Mouse (Mus musculus) stomach, postnatal 0 days (tissue): ENCODE results near the gene Ntm. TPM values are rescaled to one million over a fixed set of nuclear protein-coding genes. Genes with fewer than 3 reads are reported as not detected.

Experiments used
- ATAC-seq: fragments of 200-750 bp; cut with Nextera tagmentation; 2 replicates; pipeline ENCODE4 v1.8.0; 2017; ENCODE audit not compliant: low FRiP score, low TSS enrichment
- DNase-seq: peaks from one replicate; pipeline ENCODE4 v3.0.0-alpha.2; 2016; ENCODE audit warnings: low spot score
- H3K27ac ChIP-seq: fragments of 300-500 bp; sonication (generic); replicated peaks from 2 replicates; pipeline ENCODE4 v1.5.1; 2014; ENCODE audit warnings: mild to moderate bottlenecking, control low read depth
- H3K27me3 ChIP-seq: fragments of 300-500 bp; sonication (generic); 2 replicates; pipeline ENCODE4 v1.6.1; 2014; ENCODE audit warnings: low read length; ENCODE audit not compliant: control insufficient read depth, insufficient read depth
- H3K36me3 ChIP-seq: fragments of 300-500 bp; sonication (generic); 2 replicates; pipeline ENCODE4 v1.6.1; 2014; ENCODE audit warnings: low read length, mixed read lengths; ENCODE audit not compliant: control insufficient read depth, insufficient read depth
- H3K4me1 ChIP-seq: fragments of 300-500 bp; sonication (generic); replicated peaks from 2 replicates; pipeline ENCODE4 v1.6.1; 2014; ENCODE audit warnings: antibody characterized with exemption; ENCODE audit not compliant: control insufficient read depth, insufficient read depth
- H3K4me2 ChIP-seq: fragments of 300-500 bp; sonication (generic); replicated peaks from 2 replicates; pipeline ENCODE4 v1.6.1; 2014; ENCODE audit warnings: low read depth, mild to moderate bottlenecking, control low read depth, moderate library complexity
- H3K4me3 ChIP-seq: fragments of 300-500 bp; sonication (generic); 2 replicates; pipeline ENCODE4 v1.5.1; 2014; ENCODE audit warnings: low read depth, low read length, control low read depth
- H3K9ac ChIP-seq: fragments of 300-500 bp; sonication (generic); 2 replicates; pipeline ENCODE4 v1.6.1; 2014; ENCODE audit warnings: mild to moderate bottlenecking, low read length, control low read depth, mixed read lengths
- H3K9me3 ChIP-seq: fragments of 300-500 bp; sonication (generic); 2 replicates; pipeline ENCODE4 v1.6.1; 2016; ENCODE audit warnings: low read length; ENCODE audit not compliant: control insufficient read depth
- CTCF ChIP-seq: IDR thresholded peaks from 2 replicates; pipeline ENCODE4 v1.5.1; 2016; ENCODE audit warnings: antibody characterized with exemption, low read depth, mild to moderate bottlenecking, moderate library complexity
- EP300 ChIP-seq: optimal IDR thresholded peaks from 2 replicates; pipeline ENCODE3; 2016; ENCODE audit warnings: antibody characterized with exemption
- WGBS: fragments of 180-500 bp; shearing (Covaris S2); extraction: QIAGEN DNeasy Blood & Tissue Kit; methylation state at CpG from one replicate; pipeline ENCODE4 v1.1.7; 2014; 5-methylcytosine and 5-hydroxymethylcytosine counted together
- polyA plus RNA-seq: library from polyadenylated mRNA; unstranded; fragments of >200 nt; fragmentation: Nextera tagmentation; extraction: Ambion mirVana; gene quantifications from 2 replicates; pipeline ENCODE4 v1.2.1, GENCODE M21; 2015

The Ntm gene
- polyA plus RNA-seq, 1 experiment from 2014 or later = 5.9 TPM

- Histone ChIP-seq H3K9ac (no peak overlapping the region), H3K4me2 (no peak overlapping the region), H3K4me3 (no peak overlapping the region), H3K27me3 (no peaks in the 10 kb centered on the region), H3K9me3 (no peaks in the 10 kb centered on the region), H3K27ac (no peak overlapping the region), H3K4me1 (no peaks in the 10 kb centered on the region), H3K36me3 (no peaks in the 10 kb centered on the region)
- WGBS = 68% methylated on average over 3 of the region's 3 CpGs
- no peak for ATAC-seq
- TF ChIP-seq EP300 (no peak), CTCF (no peak)
- no peak for DNase-seq
Measured at GRCm38 (mm10) chr9:29124455-29124854, 838.5 kb downstream of the Ntm start.

- Histone ChIP-seq H3K27me3 (no peaks in the 10 kb centered on the region), H3K4me1 (no peaks in the 10 kb centered on the region), H3K4me3 (no peak overlapping the region), H3K36me3 (no peaks in the 10 kb centered on the region), H3K27ac (no peak overlapping the region), H3K4me2 (no peak overlapping the region), H3K9ac (no peak overlapping the region), H3K9me3 (no peaks in the 10 kb centered on the region)
- TF ChIP-seq EP300 (no peak), CTCF (no peak)
- 74% methylated on average over 2 of the region's 2 CpGs for WGBS
- no peak for DNase-seq
- no peak for ATAC-seq
Measured at GRCm38 (mm10) chr9:29123828-29124227, 839.1 kb downstream of the Ntm start.

- Histone ChIP-seq H3K4me1 (no peaks in the 10 kb centered on the region), H3K27me3 (no peaks in the 10 kb centered on the region), H3K27ac (no peak overlapping the region), H3K4me3 (no peak overlapping the region), H3K4me2 (no peak overlapping the region), H3K36me3 (no peaks in the 10 kb centered on the region), H3K9ac (no peak overlapping the region), H3K9me3 (no peaks in the 10 kb centered on the region)
- TF ChIP-seq CTCF = no peak
- DNase-seq (no peak), ATAC-seq (no peak)
- WGBS = 23% methylated on average over 2 of the region's 2 CpGs
Measured at GRCm38 (mm10) chr9:29117561-29118112, 845.3 kb downstream of the Ntm start.

- no peak for DNase-seq
- Histone ChIP-seq H3K36me3 (no peaks in the 10 kb centered on the region), H3K9ac (no peak overlapping the region), H3K4me1 (no peaks in the 10 kb centered on the region), H3K27me3 (no peaks in the 10 kb centered on the region), H3K4me2 (no peak overlapping the region), H3K9me3 (no peaks in the 10 kb centered on the region), H3K4me3 (no peak overlapping the region), H3K27ac (no peak overlapping the region)
- TF ChIP-seq EP300 (no peak), CTCF (no peak)
- ATAC-seq = no peak
- 45% methylated on average over 2 of the region's 2 CpGs for WGBS
Measured at GRCm38 (mm10) chr9:29115337-29115736, 847.6 kb downstream of the Ntm start.

- Histone ChIP-seq H3K27ac (no peak overlapping the region), H3K4me1 (no peaks in the 10 kb centered on the region), H3K36me3 (no peaks in the 10 kb centered on the region), H3K4me3 (no peak overlapping the region), H3K27me3 (no peaks in the 10 kb centered on the region), H3K9me3 (no peaks in the 10 kb centered on the region), H3K4me2 (no peak overlapping the region), H3K9ac (no peak overlapping the region)
- DNase-seq (no peak), ATAC-seq (no peak)
- no peak for TF ChIP-seq EP300
- WGBS = 63% methylated on average over 3 of the region's 3 CpGs
Measured at GRCm38 (mm10) chr9:29106771-29107170, 856.2 kb downstream of the Ntm start.

- no peaks in the 10 kb centered on the region for H3K4me1 ChIP-seq
- H3K27me3 ChIP-seq = no peaks in the 10 kb centered on the region
- H3K9me3 ChIP-seq = no peaks in the 10 kb centered on the region
- H3K4me2 ChIP-seq = no peak overlapping the region
- H3K27ac ChIP-seq = no peak overlapping the region
- TF ChIP-seq EP300 = no peak
- no peak for TF ChIP-seq CTCF
- H3K36me3 ChIP-seq = no peaks in the 10 kb centered on the region
- WGBS = 69% methylated on average over 5 of the region's 5 CpGs
- no peak overlapping the region for H3K9ac ChIP-seq
- ATAC-seq = no peak
- no peak for DNase-seq
- H3K4me3 ChIP-seq = no peak overlapping the region
Measured at GRCm38 (mm10) chr9:29104442-29104841, 858.5 kb downstream of the Ntm start.
